Mouse (Mus musculus): Measurements from ENCODE around the gene Myadm. TPM values are rescaled to one million over a fixed set of nuclear protein-coding genes. Genes with fewer than 3 reads are reported as not detected.
A peak's percentile ranks its signal among the peaks of the same experiment; 100 is the strongest.

Myadm gene
- polyA plus RNA-seq, 1 experiment from 2014 or later, result 11.6 TPM

- DNase-seq (ENCODE audit: low spot score), result no peak
These were observed 28.8 kb downstream of the Myadm start for GRCm38 (mm10) chr7:3317704-3318103.

- DNase-seq (ENCODE audit: low spot score), result no peak
These were observed 32.0 kb downstream of the Myadm start for GRCm38 (mm10) chr7:3320856-3321255.

GRCm38 (mm10) chr7:3323826-3324225 lies 34.9 kb downstream of the Myadm start:
- DNase-seq (ENCODE audit: low spot score), result no peak

GRCm38 (mm10) chr7:3327961-3328360 lies 39.1 kb downstream of the Myadm start:
- no peak for DNase-seq (ENCODE audit: low spot score)

GRCm38 (mm10) chr7:3329776-3330546 lies 41.1 kb downstream of the Myadm start:
- peak; percentile 46 for DNase-seq (ENCODE audit: low spot score)

GRCm38 (mm10) chr7:3331171-3331570 lies 42.3 kb downstream of the Myadm start:
- no peak for DNase-seq (ENCODE audit: low spot score)

- DNase-seq (ENCODE audit: low spot score), result peak; percentile 14
These were observed 42.8 kb downstream of the Myadm start for GRCm38 (mm10) chr7:3331581-3332223.

- DNase-seq (ENCODE audit: low spot score), result no peak
These were observed 43.3 kb downstream of the Myadm start for GRCm38 (mm10) chr7:3332224-3332615.

GRCm38 (mm10) chr7:3332619-3333521 lies 44.0 kb downstream of the Myadm start, which contains the start of gene Cacng7:
TSS of gene Cacng7 (plus strand) at chr7:3332955.
- DNase-seq (ENCODE audit: low spot score), result no peak

GRCm38 (mm10) chr7:3333542-3333941 lies 44.7 kb downstream of the Myadm start:
- no peak for DNase-seq (ENCODE audit: low spot score)

GRCm38 (mm10) chr7:3336412-3336811 lies 47.5 kb downstream of the Myadm start:
- no peak for DNase-seq (ENCODE audit: low spot score)

- no peak for DNase-seq (ENCODE audit: low spot score)
These were observed 49.5 kb downstream of the Myadm start for GRCm38 (mm10) chr7:3338286-3338935.

- no peak for DNase-seq (ENCODE audit: low spot score)
These were observed 50.1 kb downstream of the Myadm start for GRCm38 (mm10) chr7:3339010-3339409.

- no peak for DNase-seq (ENCODE audit: low spot score)
These were observed 55.0 kb downstream of the Myadm start for GRCm38 (mm10) chr7:3343861-3344260.

GRCm38 (mm10) chr7:3345301-3345700 lies 56.4 kb downstream of the Myadm start:
- no peak for DNase-seq (ENCODE audit: low spot score)

GRCm38 (mm10) chr7:3347366-3348287 lies 58.7 kb downstream of the Myadm start:
- DNase-seq (ENCODE audit: low spot score), result no peak

GRCm38 (mm10) chr7:3348326-3348725 lies 59.4 kb downstream of the Myadm start:
- DNase-seq (ENCODE audit: low spot score), result no peak

GRCm38 (mm10) chr7:3349775-3350174 lies 60.9 kb downstream of the Myadm start:
- no peak for DNase-seq (ENCODE audit: low spot score)

All from thymus, postnatal 0 days (tissue).